Mouse (Mus musculus) cerebellum, postnatal 14 days (tissue): ENCODE measurements around the gene Rsad2.
"Not testable (repeated sequence)": the region's sequence is repeated elsewhere in the genome, so short reads cannot be mapped to it uniquely, and the experiment has no call there.

ENCODE experiments used
- DNase-seq, 2 experiments: peaks; one replicate each; pipeline ENCODE4 v3.0.0; 2021; ENCODE audit warnings: mixed read lengths in 2 of 2

Rsad2 gene

DNA sequence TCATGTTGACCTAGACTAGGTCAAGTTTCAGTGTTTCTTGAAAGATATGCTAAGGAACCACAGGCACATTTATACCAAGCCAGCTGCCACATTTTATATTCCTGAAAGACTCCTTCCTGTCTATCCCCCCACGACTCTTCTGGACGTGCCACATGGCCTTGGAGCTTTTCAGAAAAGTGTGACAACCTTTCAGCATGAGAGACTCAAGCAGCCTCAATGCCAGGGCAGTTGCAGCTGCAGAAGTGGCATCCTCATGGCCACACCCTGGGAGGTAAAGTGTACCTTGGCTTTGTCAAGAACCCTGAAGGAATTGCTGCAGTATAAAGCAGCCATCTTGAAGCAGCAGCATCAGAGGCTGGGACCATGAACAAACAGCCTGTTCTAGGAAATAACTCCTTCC lies 11.7 kb downstream of the Rsad2 start:
- no peak for DNase-seq

DNA sequence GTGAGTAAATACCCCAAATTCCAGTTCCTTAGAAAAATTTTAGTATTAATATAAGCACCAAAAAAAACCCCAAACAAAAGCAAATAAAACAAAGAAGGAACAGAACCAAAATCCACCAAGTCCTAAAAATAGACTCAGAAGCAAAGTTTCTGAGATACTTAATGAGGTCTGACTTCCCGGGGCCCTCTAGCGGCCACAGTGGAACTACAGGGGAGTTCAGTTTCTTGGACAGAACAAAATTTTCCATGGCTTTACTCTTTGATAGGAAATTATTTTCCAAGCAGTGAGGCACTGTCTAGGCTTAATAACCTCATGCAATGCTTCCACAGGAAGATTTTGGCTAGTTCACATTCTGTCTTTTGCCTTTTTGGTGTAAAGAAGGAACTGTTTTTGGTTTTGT lies 12.2 kb downstream of the Rsad2 start:
- DNase-seq = peak; percentile 78 to 83

DNA sequence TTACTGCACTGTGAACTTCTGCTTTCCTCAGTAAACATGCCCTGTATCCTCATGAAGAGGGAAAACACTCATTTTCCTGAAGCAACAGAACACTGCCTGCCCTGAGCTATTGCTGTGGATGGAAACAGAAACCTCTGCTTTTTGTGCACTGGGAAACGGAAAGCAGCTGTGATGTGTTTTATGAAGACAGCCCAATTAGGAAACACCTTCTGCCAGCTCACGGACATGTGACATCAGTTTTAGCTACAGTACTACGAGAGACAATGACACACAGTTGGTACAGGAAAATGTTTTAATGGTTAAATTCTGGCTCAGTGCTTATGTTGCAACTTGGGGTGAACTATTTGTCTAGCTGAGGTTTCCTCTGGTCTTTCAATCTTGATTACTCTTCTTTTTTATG lies 16.9 kb downstream of the Rsad2 start:
- DNase-seq = no peak

DNA sequence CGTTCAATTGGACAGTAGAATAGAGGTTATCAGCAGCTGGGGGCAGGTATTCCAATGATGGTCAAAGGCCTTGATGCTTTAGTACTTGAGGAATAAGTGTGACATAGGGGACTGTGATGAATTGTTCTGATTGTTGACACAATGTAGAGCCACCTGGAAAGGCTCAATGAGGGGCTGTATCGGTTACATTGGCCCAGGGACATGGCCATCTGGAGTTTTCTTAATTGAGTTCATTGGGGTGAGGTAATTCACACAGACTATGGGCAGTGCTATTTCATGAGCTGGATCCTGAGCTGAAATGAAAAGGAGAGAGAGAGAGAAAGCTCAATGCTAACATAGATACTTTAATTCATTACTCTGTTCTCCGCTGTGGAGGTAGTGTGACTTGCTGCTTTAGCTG lies 18.3 kb downstream of the Rsad2 start:
- DNase-seq = peak; percentile 20 to 43

DNA sequence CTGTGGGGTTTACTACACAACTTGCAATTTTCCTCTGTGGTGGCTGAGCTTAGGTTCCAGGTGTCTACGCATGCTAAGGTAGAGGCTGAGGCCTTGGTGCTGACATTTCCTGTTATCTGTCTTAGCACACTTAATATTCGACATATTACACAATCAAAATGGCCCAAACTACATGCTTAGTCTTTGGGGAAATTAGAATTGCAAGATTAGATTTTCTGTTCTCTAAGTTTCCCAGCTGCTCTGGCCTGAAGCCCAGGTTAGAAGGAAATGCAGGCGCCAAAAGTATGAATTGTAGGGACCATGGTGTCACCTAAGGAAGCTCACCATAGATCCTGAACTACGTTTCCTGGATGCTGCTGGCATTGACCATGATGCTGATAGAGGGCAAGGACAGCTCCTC lies 19.9 kb downstream of the Rsad2 start:
- no peak for DNase-seq

DNA sequence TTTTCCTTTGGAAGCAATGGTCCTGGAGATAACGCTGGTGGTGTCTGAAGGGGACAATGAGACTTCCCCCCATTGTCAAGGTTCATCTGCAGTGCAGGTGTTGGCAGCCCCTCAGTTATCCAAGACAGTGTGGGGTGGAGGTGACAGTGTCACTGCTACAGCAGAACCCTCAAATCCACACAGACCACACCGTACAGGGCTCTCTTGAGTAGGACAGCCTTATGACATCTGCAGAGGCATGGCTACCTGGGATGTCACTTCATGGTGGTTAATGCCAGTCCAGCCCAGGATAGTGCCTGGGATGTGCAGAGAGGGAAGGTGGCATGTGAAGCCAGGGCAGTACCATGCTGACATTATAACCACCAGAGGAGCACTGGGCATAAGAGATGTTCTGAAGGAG lies 27.5 kb downstream of the Rsad2 start:
- DNase-seq = not testable (repeated sequence)

DNA sequence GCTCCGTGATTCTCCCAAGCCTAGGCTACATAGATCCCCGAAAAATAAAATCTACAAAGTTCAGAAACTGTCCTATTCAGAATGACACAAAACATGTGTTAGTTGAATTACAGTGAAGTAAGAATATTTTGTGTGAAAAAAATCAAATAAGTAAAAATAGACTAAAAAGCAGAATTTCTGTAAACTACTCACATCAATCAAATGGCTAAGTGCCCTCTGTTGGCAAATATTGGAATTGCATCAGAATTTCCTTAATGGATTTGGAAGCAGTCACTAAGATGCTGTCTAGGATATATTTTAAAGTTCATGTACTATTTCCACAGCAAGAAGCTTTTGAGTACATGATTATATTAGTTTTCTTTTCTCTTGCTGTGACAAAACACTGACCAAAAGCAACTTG lies 31.4 kb downstream of the Rsad2 start:
- DNase-seq = peak; percentile 53 to 70

DNA sequence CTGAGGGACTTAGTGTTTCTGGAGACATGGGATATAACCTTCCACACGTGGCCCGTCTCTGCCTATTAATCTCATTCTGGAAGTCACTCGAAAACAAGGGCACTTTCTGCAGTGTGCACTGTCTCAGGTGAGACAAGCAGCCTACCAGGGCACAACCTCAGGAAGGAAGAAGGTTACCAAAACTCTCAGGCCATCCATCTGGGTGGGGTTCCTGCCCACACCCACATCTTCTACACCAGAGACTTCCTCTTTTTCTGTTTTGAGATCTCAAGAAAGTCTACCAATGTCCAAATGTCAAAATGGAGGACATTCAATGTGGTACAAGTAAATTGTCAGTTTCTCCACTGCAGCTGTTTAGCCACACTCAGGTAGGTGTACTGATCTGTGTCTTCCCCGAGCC lies 37.9 kb downstream of the Rsad2 start:
- no peak for DNase-seq

DNA sequence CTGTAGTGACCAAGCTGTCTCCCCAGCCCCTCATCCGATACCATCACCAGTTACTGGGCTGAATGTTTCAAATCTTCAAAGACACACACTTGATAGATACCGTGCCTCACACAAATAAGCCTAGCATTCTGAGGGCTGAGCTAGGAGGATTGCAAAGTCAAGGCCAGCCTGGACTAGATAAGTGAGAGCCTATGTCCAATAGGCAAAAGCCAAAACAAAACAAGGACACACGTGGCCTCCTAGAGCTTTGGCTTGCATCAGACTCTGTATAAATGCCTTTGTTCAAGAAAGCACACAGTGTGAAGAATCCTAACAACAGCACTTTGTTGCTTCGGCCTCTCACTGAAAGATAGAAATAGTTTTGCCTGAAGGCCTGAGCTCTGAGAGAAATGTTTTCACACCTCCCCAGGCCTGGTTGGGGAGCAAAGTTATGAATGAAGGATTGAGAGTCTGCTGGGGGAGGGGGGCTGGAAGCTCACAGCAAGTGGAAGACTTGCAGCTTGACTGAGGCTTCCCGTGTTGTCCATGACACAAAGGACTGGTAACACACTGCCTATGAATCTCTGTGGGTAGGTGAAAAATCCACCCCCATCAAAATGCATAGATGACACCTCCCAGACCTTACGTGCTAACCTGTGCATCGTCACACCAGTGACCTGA lies 39.5 kb downstream of the Rsad2 start:
- DNase-seq = no peak

DNA sequence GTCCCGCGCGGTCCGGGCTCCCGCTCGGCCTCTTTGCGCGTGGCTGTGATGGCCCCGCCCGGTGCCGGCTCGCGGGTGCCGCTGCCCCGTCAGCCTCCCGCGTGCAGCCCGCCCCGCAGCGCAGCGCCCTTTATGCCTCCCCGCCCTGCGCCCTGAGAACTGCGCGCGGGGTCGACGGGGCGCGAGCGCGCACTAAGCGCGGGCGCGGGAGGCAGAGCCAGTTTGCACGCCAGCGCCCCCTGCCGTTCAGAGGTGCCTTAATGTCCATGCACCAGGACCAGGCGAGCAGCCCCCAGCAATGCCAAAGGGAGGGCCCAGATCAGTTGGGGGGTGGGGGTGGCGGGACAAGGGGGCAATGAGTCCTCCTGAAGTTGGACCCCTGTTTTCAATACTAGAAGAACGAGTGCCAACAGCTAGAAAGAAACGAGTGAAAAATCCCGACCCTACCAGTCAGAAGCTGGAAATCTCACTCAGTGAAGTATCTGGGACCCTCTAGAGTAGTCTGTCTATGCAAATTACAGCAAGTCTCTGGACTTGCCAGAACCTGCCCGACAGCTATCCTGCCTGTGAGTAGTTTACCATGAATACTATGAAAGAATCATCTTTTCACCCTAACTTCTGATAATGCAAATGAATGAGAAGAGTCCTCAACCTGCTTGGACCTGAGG lies 41.0 kb downstream of the Rsad2 start, which contains the start of gene Rnf144a:
Gene Rnf144a, minus strand, starts transcription at position 151 of the 668 bp plus-strand sequence.
- peak; percentile 98 to 99 for DNase-seq

DNA sequence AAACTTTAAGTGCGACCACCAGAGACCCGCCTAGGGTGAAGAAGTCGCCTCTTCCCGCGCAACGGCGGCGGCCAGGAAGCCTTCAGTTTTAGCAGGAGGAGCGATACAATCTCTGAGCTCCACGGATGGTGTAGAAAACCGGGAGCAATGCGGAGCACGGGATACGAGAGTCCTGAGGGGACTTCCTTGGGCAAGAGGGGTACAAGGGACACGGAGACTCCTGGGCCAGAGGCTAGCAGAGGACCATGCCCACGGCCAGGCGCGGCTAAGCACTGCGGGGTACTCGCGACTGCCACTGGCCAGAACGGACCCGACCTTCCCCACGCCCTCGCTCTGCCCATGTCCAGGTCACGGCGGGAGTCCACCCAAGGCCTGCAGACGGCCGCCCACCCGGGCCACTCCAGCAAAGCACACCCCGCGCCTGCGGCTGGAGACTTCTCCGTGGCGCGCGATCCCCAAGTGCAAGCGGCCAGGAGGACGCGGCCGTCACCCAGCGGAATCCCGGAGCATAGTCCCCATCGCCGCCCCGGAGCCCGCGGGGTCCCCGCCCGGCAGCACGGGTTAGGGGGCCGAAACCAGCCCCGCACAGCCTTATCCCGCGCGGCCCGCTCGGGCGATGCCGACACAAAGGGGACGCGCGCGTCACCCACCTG lies 41.7 kb downstream of the Rsad2 start:
- peak; percentile 71 to 74 for DNase-seq

DNA sequence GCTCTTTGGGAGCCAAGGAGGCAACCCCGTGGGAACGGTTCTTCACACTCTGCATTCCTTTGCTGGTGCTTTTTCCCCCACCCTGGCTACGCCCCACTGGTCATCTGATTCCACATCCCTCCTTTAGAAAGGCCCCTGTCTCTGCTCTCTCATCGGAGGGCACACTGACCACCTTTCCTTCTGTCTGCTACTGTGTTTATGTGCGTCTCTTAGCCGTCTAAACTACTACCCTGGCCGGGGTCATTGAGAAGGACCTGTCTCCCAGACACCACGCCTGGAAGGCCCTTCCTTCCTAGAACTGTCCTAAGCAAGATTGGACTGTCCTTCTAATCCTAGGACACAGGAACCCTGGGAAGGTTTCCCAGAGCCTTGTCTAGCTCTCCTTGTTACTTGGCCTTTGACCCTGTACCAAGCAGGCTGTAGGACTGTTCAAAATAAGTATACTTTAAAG lies 42.3 kb downstream of the Rsad2 start:
- DNase-seq = no peak

DNA sequence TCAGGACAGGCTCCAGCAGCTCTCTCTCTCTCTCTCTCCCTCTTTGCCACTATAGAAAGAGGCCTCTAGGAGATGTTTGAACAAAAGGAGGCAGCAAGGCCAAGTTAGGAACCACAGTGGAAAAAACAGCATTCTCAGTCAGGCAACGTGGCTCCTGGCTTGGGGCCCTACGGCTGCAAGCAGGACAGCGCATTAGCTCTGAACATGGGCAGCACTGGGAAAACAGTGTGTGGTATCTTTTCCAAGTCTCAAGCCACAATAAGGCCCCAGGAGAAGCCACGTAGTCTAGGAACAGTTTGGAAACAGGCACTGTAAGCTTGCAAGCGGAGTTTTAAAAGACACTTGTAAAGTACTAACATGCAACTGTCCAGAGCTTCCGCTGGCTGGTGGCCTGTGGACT lies 43.5 kb downstream of the Rsad2 start:
- DNase-seq = peak in 1 of 2 experiments; percentile 30

DNA sequence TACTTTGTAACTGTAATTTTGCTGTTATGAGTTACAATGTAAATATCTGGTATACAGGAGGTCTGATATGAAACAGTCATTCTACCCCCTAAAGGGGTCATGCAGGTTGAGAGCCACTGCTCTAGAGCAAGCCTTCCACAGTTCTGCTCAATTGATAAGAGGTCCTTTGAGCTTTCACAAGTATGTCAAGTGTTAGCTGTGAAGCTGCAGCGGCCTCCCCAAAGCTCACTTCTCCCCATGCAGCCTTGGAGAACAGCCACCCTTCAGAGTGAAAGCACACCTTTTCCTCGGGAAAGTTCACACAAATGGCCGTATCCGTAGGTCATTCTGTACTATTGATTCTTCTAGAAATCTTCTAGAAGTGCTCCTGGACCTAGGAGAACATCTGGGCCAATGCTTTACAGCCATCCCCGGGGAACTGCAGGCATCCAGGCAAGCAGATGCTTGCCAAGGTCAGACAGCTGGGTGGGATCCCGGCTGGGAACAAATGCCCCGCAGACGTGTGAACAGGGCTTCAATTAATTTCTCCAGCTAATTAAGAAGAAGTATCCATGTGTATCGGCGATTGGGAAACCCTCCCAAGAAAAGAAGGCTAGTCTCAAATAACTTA lies 44.3 kb downstream of the Rsad2 start:
- DNase-seq = no peak

DNA sequence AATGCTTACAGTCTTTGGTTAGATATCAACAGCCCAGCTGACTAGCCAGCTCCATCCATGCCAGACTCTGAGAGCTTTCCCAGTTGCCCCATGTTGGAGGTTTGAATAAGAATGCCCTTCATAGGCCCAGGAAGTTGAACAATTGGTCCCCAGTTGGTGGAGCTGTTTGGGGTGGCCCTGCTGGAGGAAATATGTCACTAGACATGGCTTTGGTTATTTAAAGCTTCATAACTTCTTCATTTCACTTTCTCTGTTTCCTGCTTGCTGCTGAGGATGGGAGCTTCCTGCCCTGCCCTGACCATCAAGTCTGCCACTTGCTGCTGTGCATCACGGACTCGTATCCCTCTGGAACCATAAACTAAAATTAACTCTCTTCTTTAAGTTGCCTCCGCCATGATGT lies 45.8 kb downstream of the Rsad2 start:
- DNase-seq = no peak

DNA sequence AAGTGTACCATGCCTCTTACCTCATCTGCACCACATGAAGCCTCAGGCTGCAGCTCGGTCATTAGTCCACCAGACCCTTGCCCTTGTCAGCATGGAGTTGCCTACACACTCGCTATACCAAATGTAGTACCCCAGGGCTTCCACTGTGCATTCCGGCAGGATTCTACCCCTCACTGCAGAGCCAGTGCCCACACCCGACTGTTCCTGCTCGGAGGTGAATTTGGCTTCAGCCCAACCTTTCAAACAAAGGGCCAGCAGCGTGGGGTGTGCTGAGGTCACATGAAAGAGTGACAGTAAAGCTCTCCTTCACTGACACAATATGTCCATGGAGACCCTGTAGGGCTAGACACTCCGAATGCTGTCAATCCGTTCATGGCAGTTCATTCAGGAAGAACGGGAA lies 47.5 kb downstream of the Rsad2 start:
- DNase-seq = no peak

DNA sequence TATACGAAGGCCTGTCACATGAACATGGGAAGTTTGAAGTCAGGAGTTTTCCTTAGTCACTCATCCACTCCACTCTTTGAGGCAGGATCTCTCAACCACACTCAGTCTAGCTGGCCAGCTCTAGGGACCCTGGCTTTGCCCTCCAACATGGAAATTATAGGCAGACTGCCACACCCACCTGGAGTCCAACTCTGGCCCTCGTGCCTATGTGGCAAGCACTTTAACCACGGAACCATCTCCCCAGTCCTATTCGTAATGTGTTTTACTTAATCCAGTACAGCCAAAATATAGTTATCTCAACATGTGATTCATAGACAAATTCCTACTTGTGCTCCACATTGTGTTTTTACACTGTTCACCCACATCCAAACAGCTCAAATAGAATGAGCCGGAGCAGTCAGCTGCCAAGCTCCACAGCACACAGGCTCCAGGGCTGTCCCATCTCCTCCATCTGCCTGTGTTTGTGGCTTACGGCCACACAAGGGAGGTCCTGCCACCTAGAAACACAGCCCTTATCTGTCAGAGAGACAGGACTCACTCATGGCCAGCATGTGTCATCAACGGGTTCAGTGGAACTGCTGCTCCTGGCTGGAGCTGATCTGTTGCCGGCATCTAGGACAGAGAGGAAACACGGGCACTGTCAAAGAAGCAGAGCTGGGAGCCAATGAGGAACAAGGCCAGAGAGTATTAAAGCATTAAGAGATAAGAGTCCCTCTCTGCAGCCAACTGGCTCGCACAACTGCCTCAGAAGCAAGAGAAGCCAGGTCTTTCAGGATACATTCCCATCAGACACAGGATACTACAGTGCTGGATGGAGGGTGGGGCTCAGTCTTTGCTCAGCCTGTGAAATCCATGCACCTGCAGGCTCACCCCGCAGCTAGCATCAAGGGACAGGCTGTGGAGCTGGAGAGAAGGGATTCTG lies 51.2 kb downstream of the Rsad2 start:
- DNase-seq = peak; percentile 44 to 67

DNA sequence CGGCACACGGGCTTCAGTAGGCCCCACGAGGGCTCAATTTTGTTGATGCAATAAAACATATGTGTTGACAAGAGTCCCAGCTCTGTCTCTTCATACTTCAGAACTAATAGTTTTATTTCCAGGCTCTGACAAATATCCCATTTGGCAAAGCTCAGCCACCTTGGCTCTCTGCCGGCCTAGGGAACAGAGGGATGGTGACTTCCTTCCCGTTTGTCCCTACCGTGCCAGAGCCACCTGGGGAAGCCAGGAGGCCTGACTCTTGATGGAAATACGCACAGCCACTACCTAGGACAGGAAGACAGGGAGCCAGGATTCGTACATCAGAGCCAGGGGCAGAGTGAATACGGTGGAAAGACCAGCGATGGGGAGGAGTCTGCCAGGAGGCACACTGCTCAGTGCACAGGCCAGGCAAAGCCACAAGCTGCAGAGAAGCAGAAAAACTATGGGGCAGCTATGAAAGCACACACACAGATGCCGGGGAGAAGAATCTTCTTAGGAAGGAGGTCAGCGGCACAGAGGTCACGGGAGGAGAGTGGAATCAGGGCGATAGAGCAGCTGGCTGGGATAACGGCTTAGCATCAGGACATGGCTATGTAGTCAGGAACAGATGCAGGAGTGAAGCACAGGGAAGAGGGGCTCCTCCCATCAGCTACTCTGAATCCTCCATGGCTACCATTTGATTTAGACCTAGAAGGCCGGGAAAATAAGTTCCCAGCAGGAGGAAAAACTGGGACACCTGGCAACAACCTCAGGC lies 52.7 kb downstream of the Rsad2 start:
- DNase-seq = peak; percentile 83 to 89

DNA sequence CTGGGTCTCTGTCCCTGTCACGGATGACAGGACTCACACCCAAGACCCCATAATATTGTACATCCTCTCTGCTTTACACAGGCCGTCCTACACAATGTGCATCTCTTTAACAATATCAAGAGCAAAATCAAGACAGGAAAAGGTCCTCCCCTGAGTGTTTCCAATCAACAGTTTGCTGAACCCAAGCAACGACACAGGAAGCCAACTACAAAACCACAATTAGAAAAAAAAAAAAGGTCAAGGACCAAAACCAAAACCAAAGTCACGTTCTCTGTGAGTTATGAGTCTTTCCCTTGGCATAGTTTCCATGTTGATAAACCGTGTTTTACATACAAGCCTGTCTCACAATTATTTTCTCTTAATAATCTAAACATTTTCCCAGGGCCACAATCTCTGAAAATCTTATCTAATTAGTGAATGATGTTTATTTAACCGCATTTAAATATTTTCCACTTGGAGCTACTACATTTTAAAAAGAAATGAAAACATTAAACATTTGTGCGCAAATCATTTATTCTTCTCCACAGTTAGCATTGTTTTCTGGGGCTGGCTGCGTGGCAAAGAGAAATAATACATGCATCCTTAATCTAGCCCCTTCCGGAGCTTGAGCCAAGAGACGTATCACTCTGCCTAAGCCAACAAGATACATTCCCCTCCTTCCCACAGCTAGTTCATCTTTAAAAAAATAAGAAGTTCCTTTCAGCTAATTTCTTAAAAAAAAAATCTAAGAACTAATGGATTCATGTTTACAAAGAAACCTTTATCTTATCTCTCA lies 54.4 kb downstream of the Rsad2 start:
- DNase-seq = no peak

DNA sequence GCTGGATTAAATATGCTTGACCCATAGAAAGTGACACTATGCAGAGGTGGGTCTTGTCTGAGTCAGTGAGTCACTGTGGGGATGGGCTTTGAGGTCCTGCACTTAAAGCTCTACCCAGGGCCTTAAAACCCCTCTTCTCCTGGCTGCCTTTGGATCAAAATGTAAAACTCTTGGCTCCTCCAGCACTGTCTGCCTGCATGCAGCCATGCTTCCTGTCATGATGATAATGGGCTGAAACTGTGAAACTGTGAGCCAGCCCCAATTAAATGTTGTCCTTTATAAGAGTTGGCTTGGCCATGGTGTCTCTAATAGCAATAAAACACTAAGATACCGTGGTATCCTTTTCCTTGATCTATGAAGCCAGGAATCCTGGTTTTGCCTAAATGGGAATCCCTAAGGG lies 55.0 kb downstream of the Rsad2 start:
- no peak for DNase-seq

DNA sequence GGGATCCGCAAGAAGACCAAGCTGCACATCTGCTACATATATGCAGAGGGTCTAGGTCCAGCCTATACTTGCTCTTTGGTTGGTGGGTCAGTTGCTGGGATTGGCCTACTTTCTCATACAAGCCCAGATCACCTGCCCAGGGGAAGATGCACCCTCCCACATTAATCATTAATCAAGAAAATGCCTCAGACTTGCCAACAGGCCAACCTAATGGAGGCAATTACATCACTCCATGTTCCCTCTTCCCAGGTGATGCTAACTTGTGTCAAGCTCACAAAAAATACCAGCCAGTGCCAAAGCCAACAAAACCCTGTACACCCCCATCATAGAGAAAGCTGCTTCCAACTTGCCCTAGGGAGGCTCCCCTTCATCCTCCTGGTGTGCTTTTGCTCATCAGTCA lies 55.5 kb downstream of the Rsad2 start:
- DNase-seq = no peak
